Comparison of ENCODE assay signal across 11 mouse cellular contexts in genomic region chr6:51181905-51182304, GRCm38 (mm10).
"Had no signal": no experiment of that assay in that cellular context is flagged by ENCODE, and none has a peak within 500 bp of the region (broad histone marks: within the 10 kb centered on the region; RNA-seq: fewer than 3 reads in every experiment).

No protein-coding gene starts in this region.

- ATAC-seq: midbrain, embryonic 15.5 days had no signal

- H3K4me1 ChIP-seq: midbrain, embryonic 15.5 days; stomach, embryonic 15.5 days had no signal

- DNase-seq: kidney, adult 18-20 months; kidney, postnatal 25 days; lung, postnatal 36 days; right cerebral cortex, postnatal 14 days; thymus, adult 2 months had no signal

- H3K9ac ChIP-seq: liver, embryonic 15.5 days; lung, embryonic 15.5 days; midbrain, embryonic 15.5 days; stomach, embryonic 15.5 days had no signal

- H3K4me2 ChIP-seq: liver, embryonic 11.5 days; liver, embryonic 15.5 days; lung, embryonic 15.5 days; midbrain, embryonic 15.5 days; stomach, embryonic 15.5 days had no signal

- H3K36me3 ChIP-seq: liver, embryonic 15.5 days; lung, embryonic 15.5 days; midbrain, embryonic 15.5 days; stomach, embryonic 15.5 days had no signal

- H3K4me3 ChIP-seq: left cerebral cortex, adult 2 months; liver, embryonic 15.5 days; lung, embryonic 15.5 days; midbrain, embryonic 15.5 days; stomach, embryonic 15.5 days had no signal

- H3K9me3 ChIP-seq: liver, embryonic 15.5 days; lung, embryonic 15.5 days; midbrain, embryonic 15.5 days; stomach, embryonic 15.5 days had no signal

- H3K27ac ChIP-seq: left cerebral cortex, adult 2 months; liver, embryonic 15.5 days; lung, embryonic 15.5 days; midbrain, embryonic 15.5 days; stomach, embryonic 15.5 days had no signal
